Mouse (Mus musculus) MEL (cell line): Measurements from ENCODE around the gene Ssh1. TPM values are rescaled to one million over a fixed set of nuclear protein-coding genes. Genes with fewer than 3 reads are reported as not detected.

Experiments
- DNase-seq: peaks from one replicate; pipeline ENCODE4 v3.0.0; 2011; ENCODE audit warnings: low read depth, low spot score
- H3K27ac ChIP-seq: 2 replicates; pipeline ENCODE4 v1.5.1; 2012; ENCODE audit warnings: low read depth, mild to moderate bottlenecking, control low read depth, low read length, moderate library complexity; ENCODE audit not compliant: control insufficient read depth
- H3K27me3 ChIP-seq, 2 experiments: fragments of 150-350 bp in 1 of 2; sonication (generic) in 1 of 2; 2 replicates each; pipeline ENCODE4 v1.6.1; 2012; ENCODE audit warnings: low read length in 2 of 2, mild to moderate bottlenecking in 2 of 2, improper control_type of control experiment in 1 of 2, moderate library complexity in 1 of 2; ENCODE audit not compliant: insufficient read depth in 2 of 2, control insufficient read depth in 1 of 2
- H3K36me3 ChIP-seq, 2 experiments: 2 replicates each; pipeline ENCODE4 v1.6.1; 2012 to 2014; ENCODE audit warnings: low read length in 2 of 2, improper control_type of control experiment in 1 of 2, inconsistent platforms in 1 of 2, mild to moderate bottlenecking in 1 of 2; ENCODE audit not compliant: insufficient read depth in 2 of 2, control insufficient read depth in 1 of 2
- H3K4me1 ChIP-seq, 2 experiments: fragments of 150-350 bp in 1 of 2; sonication (generic) in 1 of 2; 2 replicates each; pipeline ENCODE4 v1.6.1; 2012; ENCODE audit warnings: low read length in 2 of 2, improper control_type of control experiment in 1 of 2, mild to moderate bottlenecking in 1 of 2; ENCODE audit not compliant: insufficient read depth in 2 of 2, control insufficient read depth in 1 of 2
- H3K4me3 ChIP-seq, 2 experiments: fragments of 150-350 bp in 1 of 2; sonication (generic) in 1 of 2; 2 replicates each; pipeline ENCODE4 v1.5.1; 2012; ENCODE audit warnings: low read depth in 2 of 2, low read length in 2 of 2, mild to moderate bottlenecking in 2 of 2, moderate library complexity in 2 of 2, control low read depth in 1 of 2, improper control_type of control experiment in 1 of 2; ENCODE audit not compliant: control insufficient read depth in 1 of 2, insufficient read depth in 1 of 2
- H3K79me2 ChIP-seq: 2 replicates; pipeline ENCODE4 v1.6.1; 2012; ENCODE audit warnings: mild to moderate bottlenecking, low read length, moderate library complexity; ENCODE audit not compliant: control insufficient read depth, poor library complexity, insufficient read depth
- H3K9ac ChIP-seq: 2 replicates; pipeline ENCODE4 v1.6.1; 2012; ENCODE audit warnings: low read depth, mild to moderate bottlenecking, control low read depth, low read length, moderate library complexity; ENCODE audit not compliant: control insufficient read depth, poor library complexity, severe bottlenecking
- H3K9me3 ChIP-seq: fragments of 150-350 bp; sonication (generic); replicated peaks from 2 replicates; pipeline ENCODE4 v1.6.1; 2012; ENCODE audit warnings: mild to moderate bottlenecking, low read length, improper control_type of control experiment, moderate library complexity; ENCODE audit not compliant: insufficient read depth
- CHD1 ChIP-seq: IDR thresholded peaks from 2 replicates; pipeline ENCODE4 v1.6.1; 2012; ENCODE audit warnings: low read depth, mild to moderate bottlenecking, inconsistent platforms, low read length, improper control_type of control experiment
- CHD2 ChIP-seq: IDR thresholded peaks from 2 replicates; pipeline ENCODE4 v1.6.1; 2011; ENCODE audit warnings: low read length, improper control_type of control experiment
- CTCF ChIP-seq, 3 experiments: IDR thresholded peaks in 2 of 3; conservative IDR thresholded peaks in 1 of 3; 2 replicates each; pipeline ENCODE4 v1.5.1; 2011 to 2012; ENCODE audit warnings: low read length in 3 of 3, low read depth in 2 of 3, mild to moderate bottlenecking in 2 of 3, improper control_type of control experiment in 1 of 3, inconsistent platforms in 1 of 3, mixed read lengths in 1 of 3, moderate library complexity in 1 of 3; ENCODE audit not compliant: control insufficient read depth in 1 of 3, insufficient read depth in 1 of 3, poor library complexity in 1 of 3, severe bottlenecking in 1 of 3
- E2F4 ChIP-seq: IDR thresholded peaks from 2 replicates; pipeline ENCODE4 v1.6.1; 2011; ENCODE audit warnings: low read depth, low read length, improper control_type of control experiment, borderline replicate concordance
- EP300 ChIP-seq, 2 experiments: IDR thresholded peaks; 2 replicates each; pipeline ENCODE4 v1.6.1; 2011; ENCODE audit warnings: improper control_type of control experiment in 2 of 2, low read length in 2 of 2, low read depth in 1 of 2, mild to moderate bottlenecking in 1 of 2
- ETS1 ChIP-seq: IDR thresholded peaks from 2 replicates; pipeline ENCODE4 v1.6.1; 2012; ENCODE audit warnings: low read depth, mild to moderate bottlenecking, inconsistent platforms, low read length, improper control_type of control experiment, moderate library complexity
- HCFC1 ChIP-seq: IDR thresholded peaks from 2 replicates; pipeline ENCODE4 v1.6.1; 2012; ENCODE audit warnings: low read depth, mild to moderate bottlenecking, inconsistent platforms, low read length, improper control_type of control experiment, moderate library complexity
- JUND ChIP-seq: IDR thresholded peaks from 2 replicates; pipeline ENCODE4 v1.6.1; 2011; ENCODE audit warnings: low read depth, mild to moderate bottlenecking, improper control_type of control experiment, low read length
- KAT2A ChIP-seq: conservative IDR thresholded peaks from 2 replicates; pipeline ENCODE4 v1.6.1; 2012; ENCODE audit warnings: low read depth, low read length, improper control_type of control experiment, inconsistent platforms
- MAX ChIP-seq: IDR thresholded peaks from 2 replicates; pipeline ENCODE4 v1.6.1; 2011; ENCODE audit warnings: low read length, improper control_type of control experiment
- MEF2A ChIP-seq: IDR thresholded peaks from 2 replicates; pipeline ENCODE4 v1.6.1; 2014; ENCODE audit warnings: low read depth, mild to moderate bottlenecking, inconsistent platforms, low read length, improper control_type of control experiment; ENCODE audit not compliant: poor library complexity, insufficient replicate concordance, severe bottlenecking; ENCODE audit errors: extremely low read depth
- MXI1 ChIP-seq: IDR thresholded peaks from 2 replicates; pipeline ENCODE4 v1.6.1; 2011; ENCODE audit warnings: mild to moderate bottlenecking, low read depth, low read length, improper control_type of control experiment
- MYB ChIP-seq: IDR thresholded peaks from 2 replicates; pipeline ENCODE4 v1.6.1; 2011; ENCODE audit warnings: mild to moderate bottlenecking, low read depth, low read length, improper control_type of control experiment
- MYC ChIP-seq: IDR thresholded peaks from 2 replicates; pipeline ENCODE4 v1.6.1; 2011; ENCODE audit warnings: low read depth, mild to moderate bottlenecking, low read length, improper control_type of control experiment, moderate library complexity
- NELFE ChIP-seq: IDR thresholded peaks from 2 replicates; pipeline ENCODE4 v1.6.1; 2011; ENCODE audit warnings: low read depth, low read length, improper control_type of control experiment
- NRF1 ChIP-seq: IDR thresholded peaks from 2 replicates; pipeline ENCODE4 v1.6.1; 2014; ENCODE audit warnings: low read depth, mild to moderate bottlenecking, inconsistent platforms, low read length, improper control_type of control experiment, moderate library complexity; ENCODE audit not compliant: poor library complexity, insufficient read depth, severe bottlenecking
- POLR2AphosphoS2 ChIP-seq: IDR thresholded peaks from 2 replicates; pipeline ENCODE4 v1.6.1; 2011; ENCODE audit warnings: low read length, improper control_type of control experiment
- SIN3A ChIP-seq: IDR thresholded peaks from 2 replicates; pipeline ENCODE4 v1.6.1; 2012; ENCODE audit warnings: low read length, improper control_type of control experiment, inconsistent platforms
- SMC3 ChIP-seq: IDR thresholded peaks from 2 replicates; pipeline ENCODE4 v1.6.1; 2011; ENCODE audit warnings: low read depth, low read length, improper control_type of control experiment
- TAL1 ChIP-seq: IDR thresholded peaks from 2 replicates; pipeline ENCODE4 v1.6.1; 2012; ENCODE audit warnings: mild to moderate bottlenecking, inconsistent platforms, low read length, moderate library complexity, mixed read lengths
- TBP ChIP-seq: IDR thresholded peaks from 2 replicates; pipeline ENCODE4 v1.8.0; 2011; ENCODE audit warnings: low read depth, low read length, improper control_type of control experiment
- TCF12 ChIP-seq: IDR thresholded peaks from 2 replicates; pipeline ENCODE4 v1.6.1; 2014; ENCODE audit warnings: low read depth, mild to moderate bottlenecking, inconsistent platforms, low read length, improper control_type of control experiment, moderate library complexity
- UBTF ChIP-seq: IDR thresholded peaks from 2 replicates; pipeline ENCODE4 v1.6.1; 2012; ENCODE audit warnings: low read depth, mild to moderate bottlenecking, inconsistent platforms, low read length, improper control_type of control experiment, moderate library complexity, borderline replicate concordance; ENCODE audit not compliant: insufficient read depth
- USF1 ChIP-seq: IDR thresholded peaks from 2 replicates; pipeline ENCODE4 v1.6.1; 2014; ENCODE audit warnings: low read depth, mild to moderate bottlenecking, inconsistent platforms, low read length, improper control_type of control experiment, moderate library complexity
- ZMIZ1 ChIP-seq: IDR thresholded peaks from 2 replicates; pipeline ENCODE4 v1.6.1; 2012; ENCODE audit warnings: low read depth, mild to moderate bottlenecking, inconsistent platforms, low read length, improper control_type of control experiment, moderate library complexity
- ZNF384 ChIP-seq: IDR thresholded peaks from 2 replicates; pipeline ENCODE4 v1.6.1; 2012; ENCODE audit warnings: low read depth, mild to moderate bottlenecking, inconsistent platforms, low read length, improper control_type of control experiment
- polyA plus RNA-seq, 2 experiments: library from polyadenylated mRNA; stranded (reverse) in 1 of 2; unstranded in 1 of 2; fragments of >175 nt in 1 of 2; fragments of >200 nt in 1 of 2; gene quantifications; 2 replicates each; pipeline versions ENCODE4 v1.2.1 to v1.2.4; 2012; ENCODE audit warnings: low replicate concordance in 2 of 2, low read depth in 1 of 2; ENCODE audit not compliant: insufficient read length in 2 of 2, insufficient read depth in 1 of 2, missing spikeins in 1 of 2
- total RNA-seq: library from RNA; depleted of rRNA; stranded (reverse); fragments of 300-350 nt; gene quantifications from 2 replicates; pipeline ENCODE4 v1.2.3, GENCODE M21; 2012

Gene Ssh1
- total and polyA plus RNA-seq, 3 experiments, result 2.3 to 6.8 TPM; not detected in 1

DNA sequence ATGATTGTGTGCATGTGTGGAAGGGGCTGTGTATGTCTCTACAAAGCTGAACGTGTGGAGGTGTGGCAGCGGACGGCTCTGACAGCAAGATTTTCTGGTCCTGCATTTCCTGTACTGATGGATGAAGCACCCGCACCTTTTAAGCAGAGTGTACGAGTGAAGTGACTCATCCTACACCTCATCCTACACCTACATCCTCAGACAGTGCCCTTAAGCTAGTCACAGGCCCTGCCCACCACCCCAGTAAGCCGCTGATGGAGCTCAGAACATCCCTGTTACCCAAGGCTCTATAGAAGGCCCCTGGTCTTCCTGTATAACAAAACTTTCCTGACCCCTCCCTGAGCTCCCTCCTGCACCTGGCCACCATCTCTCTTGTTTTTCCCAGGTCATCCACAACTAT, 30.7 kb upstream of the Ssh1 start:
- Histone ChIP-seq H3K9ac (no peak overlapping the region), H3K27ac (no peak overlapping the region)

DNA sequence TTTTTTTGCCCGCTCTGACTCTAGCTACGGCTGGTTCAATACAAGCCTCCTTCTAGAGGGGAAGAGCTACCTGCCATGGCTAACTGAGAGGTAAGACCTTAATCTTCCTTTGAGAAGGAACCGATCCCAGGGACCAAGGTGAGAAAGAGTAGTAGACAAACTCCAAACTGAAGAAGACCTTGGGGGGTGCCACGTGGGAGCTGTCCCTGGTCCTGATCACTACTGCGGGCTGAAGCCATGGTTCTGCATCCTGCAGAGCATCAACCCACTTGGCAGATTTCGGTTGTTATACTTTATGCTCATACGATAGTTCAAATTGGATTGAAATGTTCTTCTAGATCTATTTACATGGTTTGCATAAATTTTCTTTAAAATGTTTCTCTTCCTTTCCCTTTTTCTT, 21.4 kb upstream of the Ssh1 start:
- Histone ChIP-seq H3K36me3 (no peaks in the 10 kb centered on the region), H3K4me3 (no peak overlapping the region), H3K9me3 (no peaks in the 10 kb centered on the region), H3K79me2 (no peaks in the 10 kb centered on the region), H3K27ac (no peak overlapping the region), H3K27me3 (no peaks in the 10 kb centered on the region), H3K9ac (no peak overlapping the region), H3K4me1 (no peaks in the 10 kb centered on the region)
- DNase-seq, result no peak
- no peak for TF ChIP-seq MYC
- no peak for TF ChIP-seq E2F4

More for the DNA sequence above, 30.7 kb upstream of the Ssh1 start:
- no peak for TF ChIP-seq MEF2A
- TF ChIP-seq HCFC1, result no peak
- TF ChIP-seq ZNF384, result no peak
- no peak for TF ChIP-seq CHD1
- no peak for TF ChIP-seq USF1
- no peak for TF ChIP-seq CTCF (IDR thresholded peaks at IDR 0.05 in 2 of 3, conservative IDR thresholded peaks at IDR 0.05 in 1 of 3; ENCODE audit: control insufficient read depth in 1 of 3, insufficient read depth in 1 of 3, low read depth in 2 of 3, low read length in 3 of 3, poor library complexity in 1 of 3, severe bottlenecking in 1 of 3)
- no peak for TF ChIP-seq MXI1
- TF ChIP-seq POLR2AphosphoS2, result no peak
- TF ChIP-seq JUND, result no peak
- TF ChIP-seq SMC3, result no peak
- no peaks in the 10 kb centered on the region for H3K27me3 ChIP-seq
- H3K36me3 ChIP-seq, result no peaks in the 10 kb centered on the region
- H3K79me2 ChIP-seq, result no peaks in the 10 kb centered on the region
- H3K4me1 ChIP-seq, result no peaks in the 10 kb centered on the region
- no peak for DNase-seq
- H3K4me3 ChIP-seq, result no peak overlapping the region
- H3K9me3 ChIP-seq, result no peaks in the 10 kb centered on the region

DNA sequence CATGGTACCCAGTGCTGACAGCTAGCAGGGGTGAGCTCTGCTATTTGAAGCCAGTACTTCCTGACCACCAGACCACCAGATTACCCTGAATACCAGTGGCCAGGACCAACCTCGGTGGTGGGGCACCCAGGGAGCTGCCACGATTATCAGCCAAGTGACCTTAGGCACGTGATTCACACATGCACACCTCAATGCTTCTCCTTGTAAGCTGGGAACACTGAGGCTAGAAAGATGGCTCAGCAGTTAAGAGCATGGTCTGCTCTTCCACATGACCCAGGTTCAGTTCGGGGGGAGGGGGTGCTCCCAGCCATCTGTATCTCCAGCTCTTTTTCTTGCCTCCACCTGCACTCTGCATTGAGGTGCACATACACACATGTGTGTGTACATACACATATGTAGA, 15.4 kb upstream of the Ssh1 start:
- no peaks in the 10 kb centered on the region for H3K27me3 ChIP-seq
- H3K79me2 ChIP-seq, result no peaks in the 10 kb centered on the region
- H3K4me3 ChIP-seq, result no peak overlapping the region
- H3K9ac ChIP-seq, result no peak overlapping the region
- H3K27ac ChIP-seq, result no peak overlapping the region
- TF ChIP-seq SIN3A (no peak), POLR2AphosphoS2 (no peak), CHD2 (no peak), ETS1 (no peak), TCF12 (no peak), KAT2A (no peak), MAX (no peak), TBP (no peak), MYC (no peak), ZMIZ1 (no peak), USF1 (no peak), MEF2A (no peak), NRF1 (no peak), UBTF (no peak), MXI1 (no peak), MYB (no peak), JUND (no peak), EP300 (IDR thresholded peaks at IDR 0.05; ENCODE audit: low read depth in 1 of 2, low read length in 2 of 2) (no peak), NELFE (no peak), TAL1 (no peak)
- H3K9me3 ChIP-seq, result no peaks in the 10 kb centered on the region
- no peaks in the 10 kb centered on the region; a peak in 1 of 4 replicates for H3K36me3 ChIP-seq
- H3K4me1 ChIP-seq, result 0 out of 4 replicates have a peak, but pooled peaks cover 0 to 4% of the 10 kb centered on the region in 2 experiments
- DNase-seq, result no peak
